Mouse (Mus musculus) C2C12 (cell line): ENCODE results near the gene Etv6.

ENCODE experiments used
- CEBPB ChIP-seq: IDR thresholded peaks from one replicate; pipeline ENCODE4 v1.6.1; 2011; ENCODE audit warnings: low read depth, mild to moderate bottlenecking, control low read depth, moderate library complexity
- CTCF ChIP-seq: IDR thresholded peaks from one replicate; pipeline ENCODE4 v1.5.1; 2011; ENCODE audit not compliant: control insufficient read depth, insufficient read depth, insufficient read length
- FOSL1 ChIP-seq: IDR thresholded peaks from one replicate; pipeline ENCODE4 v1.8.0; 2011; ENCODE audit warnings: mild to moderate bottlenecking, low read length; ENCODE audit not compliant: poor library complexity, insufficient read depth, severe bottlenecking
- MAX ChIP-seq: IDR thresholded peaks from one replicate; pipeline ENCODE4 v1.6.1; 2011; ENCODE audit warnings: mild to moderate bottlenecking, control low read depth
- MYOD1 ChIP-seq: IDR thresholded peaks from one replicate; pipeline ENCODE4 v1.6.1; 2011; ENCODE audit warnings: low read depth; ENCODE audit not compliant: control insufficient read depth, insufficient read length
- MYOG ChIP-seq: IDR thresholded peaks from one replicate; pipeline ENCODE4 v1.6.1; 2011; ENCODE audit not compliant: control insufficient read depth, insufficient read length; ENCODE audit errors: extremely low read depth
- USF1 ChIP-seq: IDR thresholded peaks from one replicate; pipeline ENCODE4 v1.6.1; 2011; ENCODE audit warnings: low read depth, mild to moderate bottlenecking, control low read depth, moderate library complexity

GRCm38 (mm10) chr6:134244071-134244470 is 208.6 kb downstream of the Etv6 start:
- no peak for TF ChIP-seq CTCF
- no peak for TF ChIP-seq MYOD1
- no peak for TF ChIP-seq CEBPB
- no peak for TF ChIP-seq USF1
- no peak for TF ChIP-seq MAX
- TF ChIP-seq MYOG = no peak
- TF ChIP-seq FOSL1 = no peak
